ENCODE assay signal across 34 mouse cellular contexts in the genomic region with DNA sequence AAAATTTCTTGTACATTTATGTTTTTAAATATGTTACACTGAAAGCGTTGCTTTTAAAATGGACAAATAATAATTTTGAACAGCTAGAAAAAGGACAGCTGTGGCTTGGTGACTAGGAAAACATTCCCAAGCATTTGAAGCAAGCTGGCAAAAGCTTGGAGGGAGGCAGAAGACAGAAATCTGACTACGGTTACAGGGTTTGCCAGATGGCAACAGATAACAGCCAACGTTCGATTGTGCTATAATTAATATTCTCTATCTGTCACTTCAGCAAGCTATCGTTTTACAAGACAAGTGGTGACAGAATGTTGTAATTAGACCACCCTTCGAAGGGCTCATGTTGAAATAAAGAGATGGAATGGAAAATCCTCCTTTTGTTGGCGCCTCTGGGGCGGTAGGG. TPM values are rescaled to one million over a fixed set of nuclear protein-coding genes. Genes with fewer than 3 reads are reported as not detected.
A peak's percentile ranks its signal among the peaks of the same experiment; 100 is the strongest.
DNase-seq lines count a peak whose midpoint lies in the region; ATAC-seq lines count a peak whose summit lies in the region.
"Had no signal": no experiment of that assay in that cellular context is flagged by ENCODE, and none has a peak within 500 bp of the region (broad histone marks: within the 10 kb centered on the region; RNA-seq: fewer than 3 reads in every experiment).

No protein-coding gene starts in this region.

- H3K4me2 ChIP-seq in forebrain, embryonic 13.5 days = no peak overlapping the region
- H3K4me2 ChIP-seq in forebrain, embryonic 11.5 days (ENCODE audit: low read depth, low read length, severe bottlenecking) = no peak overlapping the region
- H3K4me2 ChIP-seq: embryonic facial prominence, embryonic 12.5 days; heart, embryonic 15.5 days; kidney, embryonic 15.5 days; limb, embryonic 13.5 days; liver, embryonic 11.5 days; lung, embryonic 15.5 days; midbrain, embryonic 12.5 days; neural tube, embryonic 12.5 days had no signal

- peak; percentile 70; the same call in 1 of the 2 replicates for ATAC-seq in forebrain, embryonic 13.5 days
- no peak for ATAC-seq in forebrain, embryonic 11.5 days (replicated peaks; ENCODE audit: low FRiP score)
- ATAC-seq: activated CD4-positive, CD25-positive, alpha-beta regulatory T cell, adult 4 months; hindbrain, embryonic 16.5 days had no signal

- DNase-seq in forebrain, embryonic 11.5 days (ENCODE audit: low spot score) = no peak
- peak; percentile 11 for DNase-seq in retina, embryonic 14.5 days (ENCODE audit: low spot score)
- DNase-seq in retina, postnatal 1 day = no peak
- DNase-seq in layer of hippocampus, adult 9-10 months (ENCODE audit: low spot score) = peak; percentile 49
- DNase-seq in thymus, postnatal 4 days = no peak
- DNase-seq in thymus, postnatal 25 days = no peak
- DNase-seq: adrenal gland, adult 8-10 months; cerebellum, adult 11-12 months; cerebellum, adult 9-11 months; embryo, embryonic 11 days; gastrocnemius, postnatal 25 days; heart, adult 11 months; kidney, adult 18-20 months; kidney, postnatal 25 days; lung, postnatal 4 days; right cerebral cortex, postnatal 14 days; thymus, adult 18-20 months had no signal

- H3K27me3 ChIP-seq in forebrain, embryonic 13.5 days = no peaks in the 10 kb centered on the region
- no peaks in the 10 kb centered on the region for H3K27me3 ChIP-seq in forebrain, embryonic 11.5 days (ENCODE audit: control insufficient read depth, insufficient read depth, low read length)
- H3K27me3 ChIP-seq: CH12.LX; embryonic facial prominence, embryonic 12.5 days; kidney, embryonic 15.5 days; limb, embryonic 13.5 days; lung, embryonic 15.5 days; midbrain, embryonic 12.5 days; neural tube, embryonic 12.5 days had no signal

- 0 out of 2 replicates have a peak, but pooled peaks cover 7% of the 10 kb centered on the region for H3K4me1 ChIP-seq in forebrain, embryonic 13.5 days
- no peaks in the 10 kb centered on the region for H3K4me1 ChIP-seq in forebrain, embryonic 11.5 days (replicated peaks; ENCODE audit: control insufficient read depth, insufficient read depth, low read length)
- H3K4me1 ChIP-seq: embryonic facial prominence, embryonic 12.5 days; heart, embryonic 10.5 days; kidney, embryonic 15.5 days; limb, embryonic 13.5 days; lung, embryonic 15.5 days; megakaryocyte, embryonic 14.5 days; midbrain, embryonic 12.5 days; neural tube, embryonic 12.5 days had no signal

- no peak overlapping the region for H3K4me3 ChIP-seq in forebrain, embryonic 13.5 days
- H3K4me3 ChIP-seq in forebrain, embryonic 11.5 days (ENCODE audit: low read depth, low read length) = no peak overlapping the region
- H3K4me3 ChIP-seq: embryonic facial prominence, embryonic 12.5 days; heart, embryonic 10.5 days; heart, embryonic 15.5 days; kidney, embryonic 15.5 days; limb, embryonic 13.5 days; lung, embryonic 15.5 days; megakaryocyte, embryonic 14.5 days; midbrain, embryonic 12.5 days; myocyte; neural tube, embryonic 12.5 days had no signal

- no peaks in the 10 kb centered on the region for H3K9me3 ChIP-seq in forebrain, embryonic 13.5 days (replicated peaks)
- H3K9me3 ChIP-seq in forebrain, embryonic 11.5 days (ENCODE audit: control insufficient read depth, low read length) = no peaks in the 10 kb centered on the region
- H3K9me3 ChIP-seq: embryonic facial prominence, embryonic 12.5 days; heart, embryonic 10.5 days; heart, embryonic 15.5 days; kidney, embryonic 15.5 days; limb, embryonic 13.5 days; lung, embryonic 15.5 days; megakaryocyte, embryonic 14.5 days; midbrain, embryonic 12.5 days; neural tube, embryonic 12.5 days had no signal

- no peak overlapping the region for H3K9ac ChIP-seq in forebrain, embryonic 13.5 days
- no peak overlapping the region for H3K9ac ChIP-seq in forebrain, embryonic 11.5 days (ENCODE audit: low read length)
- H3K9ac ChIP-seq: embryonic facial prominence, embryonic 12.5 days; heart, embryonic 15.5 days; kidney, embryonic 15.5 days; limb, embryonic 13.5 days; lung, embryonic 15.5 days; midbrain, embryonic 12.5 days; neural tube, embryonic 12.5 days had no signal

- H3K36me3 ChIP-seq in forebrain, embryonic 13.5 days (ENCODE audit: poor library complexity, severe bottlenecking) = no peaks in the 10 kb centered on the region
- H3K36me3 ChIP-seq in forebrain, embryonic 11.5 days (ENCODE audit: control insufficient read depth, insufficient read depth, low read length) = no peaks in the 10 kb centered on the region
- H3K36me3 ChIP-seq: embryonic facial prominence, embryonic 12.5 days; heart, embryonic 10.5 days; heart, embryonic 15.5 days; kidney, embryonic 15.5 days; limb, embryonic 13.5 days; lung, embryonic 15.5 days; midbrain, embryonic 12.5 days; neural tube, embryonic 12.5 days had no signal

- H3K27ac ChIP-seq in forebrain, embryonic 13.5 days = peak overlapping the region; percentile 78
- H3K27ac ChIP-seq in forebrain, embryonic 11.5 days (ENCODE audit: low read depth, low read length) = no peak overlapping the region
- H3K27ac ChIP-seq: embryonic facial prominence, embryonic 12.5 days; heart, embryonic 10.5 days; heart, embryonic 15.5 days; kidney, embryonic 15.5 days; limb, embryonic 13.5 days; lung, embryonic 15.5 days; midbrain, embryonic 12.5 days; neural tube, embryonic 12.5 days had no signal

- 70% methylated on average over 8 of the region's 8 CpGs for WGBS in forebrain, embryonic 13.5 days
- WGBS in forebrain, embryonic 11.5 days = 83% methylated on average over 8 of the region's 8 CpGs

RNA-seq across cellular contexts. Expression of a gene that starts 1.4 kb away (rescaled TPM):
- polyA plus RNA-seq in forebrain, embryonic 13.5 days (2015; fragmentation: Nextera tagmentation; extraction: Ambion mirVana) = 0.44 and 0.94 TPM in 2 replicates
- polyA plus RNA-seq in forebrain, embryonic 11.5 days (2014; fragmentation: Nextera tagmentation; extraction: Ambion mirVana) = not detected in 2 replicates
- polyA plus RNA-seq: activated CD4-positive, CD25-positive, alpha-beta regulatory T cell, adult 4 months; C2C12; intestine, embryonic 14.5 days; midbrain, embryonic 12.5 days; myocyte had no signal

Comparison
In these comparisons a context has a peak if more than half of its experiments do, and no peak if none do; other contexts are left out.
1. DNase-seq: peak in retina, embryonic 14.5 days (single experiment) and layer of hippocampus, adult 9-10 months (single experiment); none in forebrain, embryonic 11.5 days (single experiment), retina, postnatal 1 day (single experiment), thymus, postnatal 4 days (single experiment) and thymus, postnatal 25 days (single experiment).